Mouse (Mus musculus) intestine, embryonic 14.5 days (tissue): ENCODE results near the gene Igsf9. TPM values are rescaled to one million over a fixed set of nuclear protein-coding genes. Genes with fewer than 3 reads are reported as not detected.

Experiments
- ATAC-seq: fragments of 200-750 bp; cut with Nextera tagmentation; replicated peaks from 2 replicates; pipeline ENCODE4 v1.8.0; 2017; ENCODE audit warnings: low read depth, moderate number of reproducible peaks, moderate TSS enrichment, moderate library complexity; ENCODE audit not compliant: low FRiP score, low TSS enrichment
- DNase-seq: peaks from one replicate; pipeline ENCODE4 v3.0.0-alpha.2; 2018; ENCODE audit warnings: low spot score
- H3K27ac ChIP-seq: fragments of 300-500 bp; sonication (generic); 2 replicates; pipeline ENCODE4 v1.5.1; 2014; ENCODE audit warnings: low read depth, mild to moderate bottlenecking, control low read depth
- H3K27me3 ChIP-seq: fragments of 300-500 bp; sonication (generic); replicated peaks from 2 replicates; pipeline ENCODE4 v1.6.1; 2014; ENCODE audit warnings: low read length, control low read depth; ENCODE audit not compliant: control insufficient read depth, insufficient read depth
- H3K36me3 ChIP-seq: fragments of 300-500 bp; sonication (generic); 2 replicates; pipeline ENCODE4 v1.6.1; 2014; ENCODE audit warnings: low read length, control low read depth; ENCODE audit not compliant: control insufficient read depth, insufficient read depth
- H3K4me1 ChIP-seq: fragments of 300-500 bp; sonication (generic); replicated peaks from 2 replicates; pipeline ENCODE4 v1.6.1; 2014; ENCODE audit warnings: low read length, control low read depth, mixed read lengths; ENCODE audit not compliant: control insufficient read depth, insufficient read depth
- H3K4me2 ChIP-seq: fragments of 300-500 bp; sonication (generic); 2 replicates; pipeline ENCODE4 v1.6.1; 2014; ENCODE audit warnings: low read length
- H3K4me3 ChIP-seq: fragments of 300-500 bp; sonication (generic); 2 replicates; pipeline ENCODE4 v1.5.1; 2014; ENCODE audit warnings: low read depth, low read length, control low read depth, mixed read lengths
- H3K9ac ChIP-seq: fragments of 300-500 bp; sonication (generic); 2 replicates; pipeline ENCODE4 v1.6.1; 2014; ENCODE audit warnings: mild to moderate bottlenecking, low read length
- H3K9me3 ChIP-seq: fragments of 300-500 bp; sonication (generic); 2 replicates; pipeline ENCODE4 v1.6.1; 2016; ENCODE audit warnings: low read length, control low read depth; ENCODE audit not compliant: control insufficient read depth
- WGBS: fragments of 180-500 bp; shearing (Covaris S2); extraction: QIAGEN DNeasy Blood & Tissue Kit; methylation state at CpG from one replicate; pipeline ENCODE4 v1.1.7; 2014; 5-methylcytosine and 5-hydroxymethylcytosine counted together
- polyA plus RNA-seq: library from polyadenylated mRNA; unstranded; fragments of >200 nt; fragmentation: Nextera tagmentation; extraction: Ambion mirVana; gene quantifications from 2 replicates; pipeline ENCODE4 v1.2.1, GENCODE M21; 2014

Gene Igsf9
- polyA plus RNA-seq, 1 experiment from 2014 or later, result 40.9 TPM

GRCm38 (mm10) chr1:172441935-172442445 is 39.6 kb upstream of the Igsf9 start:
- no peaks in the 10 kb centered on the region for H3K27me3 ChIP-seq
- 85% methylated on average over 9 of the region's 9 CpGs for WGBS
- H3K36me3 ChIP-seq, result no peaks in the 10 kb centered on the region
- DNase-seq (no peak), ATAC-seq (no peak)
- no peak overlapping the region for H3K4me2 ChIP-seq
- H3K4me3 ChIP-seq, result no peak overlapping the region
- H3K4me1 ChIP-seq, result no peaks in the 10 kb centered on the region
- H3K9ac ChIP-seq, result no peak overlapping the region
- H3K27ac ChIP-seq, result no peak overlapping the region
- H3K9me3 ChIP-seq, result no peaks in the 10 kb centered on the region

GRCm38 (mm10) chr1:172450226-172450625 is 31.4 kb upstream of the Igsf9 start:
- 51% methylated on average over 2 of the region's 2 CpGs for WGBS
- Histone ChIP-seq H3K9ac (no peak overlapping the region), H3K27me3 (no peaks in the 10 kb centered on the region), H3K4me3 (no peak overlapping the region), H3K9me3 (no peaks in the 10 kb centered on the region), H3K4me1 (0 out of 2 replicates have a peak, but pooled peaks cover 3% of the 10 kb centered on the region), H3K27ac (no peak overlapping the region), H3K36me3 (no peaks in the 10 kb centered on the region), H3K4me2 (no peak overlapping the region)
- DNase-seq, result no peak
- no peak for ATAC-seq

GRCm38 (mm10) chr1:172450848-172451470 is 30.6 kb upstream of the Igsf9 start:
- WGBS, result 41% methylated on average over 17 of the region's 17 CpGs
- 0 out of 2 replicates have a peak overlapping the region, but pooled peaks have one; percentile 15 for H3K4me2 ChIP-seq

GRCm38 (mm10) chr1:172452911-172453310 is 28.7 kb upstream of the Igsf9 start:
- no peaks in the 10 kb centered on the region for H3K9me3 ChIP-seq
- ATAC-seq (no peak), DNase-seq (peak; percentile 43)
- no peaks in the 10 kb centered on the region for H3K27me3 ChIP-seq
- H3K36me3 ChIP-seq, result no peaks in the 10 kb centered on the region
- 0 out of 2 replicates have a peak, but pooled peaks cover 3% of the 10 kb centered on the region for H3K4me1 ChIP-seq
- no peak overlapping the region for H3K4me2 ChIP-seq
- H3K4me3 ChIP-seq, result no peak overlapping the region
- no peak overlapping the region for H3K9ac ChIP-seq
- no peak overlapping the region for H3K27ac ChIP-seq
- WGBS, result 48% methylated on average over 2 of the region's 2 CpGs

More at GRCm38 (mm10) chr1:172450848-172451470, 30.6 kb upstream of the Igsf9 start:
- Histone ChIP-seq H3K27me3 (no peaks in the 10 kb centered on the region), H3K36me3 (no peaks in the 10 kb centered on the region), H3K9me3 (no peaks in the 10 kb centered on the region), H3K4me3 (no peak overlapping the region), H3K4me1 (0 out of 2 replicates have a peak, but pooled peaks cover 3% of the 10 kb centered on the region), H3K9ac (no peak overlapping the region), H3K27ac (no peak overlapping the region)
- ATAC-seq (no peak), DNase-seq (peak; percentile 46)

- Histone ChIP-seq H3K4me2 (no peak overlapping the region), H3K27ac (no peak overlapping the region), H3K9me3 (no peaks in the 10 kb centered on the region), H3K4me1 (0 out of 2 replicates have a peak, but pooled peaks cover 3% of the 10 kb centered on the region), H3K27me3 (no peaks in the 10 kb centered on the region), H3K36me3 (no peaks in the 10 kb centered on the region), H3K4me3 (no peak overlapping the region), H3K9ac (no peak overlapping the region)
- WGBS, result 95% methylated on average over 2 of the region's 2 CpGs
- ATAC-seq, result no peak
- no peak for DNase-seq
These were observed 27.8 kb upstream of the Igsf9 start for GRCm38 (mm10) chr1:172453810-172454209.

- WGBS, result 22% methylated on average over 4 of the region's 4 CpGs
- Histone ChIP-seq H3K4me2 (no peak overlapping the region), H3K27me3 (no peaks in the 10 kb centered on the region), H3K9me3 (no peaks in the 10 kb centered on the region), H3K4me3 (no peak overlapping the region), H3K4me1 (0 out of 2 replicates have a peak, but pooled peaks cover 3% of the 10 kb centered on the region), H3K27ac (no peak overlapping the region), H3K36me3 (no peaks in the 10 kb centered on the region), H3K9ac (no peak overlapping the region)
- no peak for DNase-seq
- no peak for ATAC-seq
These were observed 26.2 kb upstream of the Igsf9 start for GRCm38 (mm10) chr1:172455416-172455815.

- Histone ChIP-seq H3K27me3 (no peaks in the 10 kb centered on the region), H3K4me2 (no peak overlapping the region), H3K27ac (no peak overlapping the region), H3K4me3 (no peak overlapping the region), H3K4me1 (no peaks in the 10 kb centered on the region), H3K9ac (no peak overlapping the region), H3K9me3 (no peaks in the 10 kb centered on the region), H3K36me3 (no peaks in the 10 kb centered on the region)
- no peak for DNase-seq
- WGBS, result 68% methylated on average over 7 of the region's 7 CpGs
- no peak for ATAC-seq
These were observed 25.4 kb upstream of the Igsf9 start for GRCm38 (mm10) chr1:172456001-172456677.

GRCm38 (mm10) chr1:172457196-172457595 is 24.4 kb upstream of the Igsf9 start:
- no peak overlapping the region for H3K4me2 ChIP-seq
- no peaks in the 10 kb centered on the region for H3K36me3 ChIP-seq
- H3K27ac ChIP-seq, result no peak overlapping the region
- H3K9me3 ChIP-seq, result no peaks in the 10 kb centered on the region
- no peaks in the 10 kb centered on the region for H3K4me1 ChIP-seq
- ATAC-seq (no peak), DNase-seq (no peak)
- H3K27me3 ChIP-seq, result no peaks in the 10 kb centered on the region
- 65% methylated on average over 3 of the region's 3 CpGs for WGBS
- H3K9ac ChIP-seq, result no peak overlapping the region
- H3K4me3 ChIP-seq, result no peak overlapping the region
